Mouse (Mus musculus): ENCODE measurements around the gene Zfp518b. TPM values are rescaled to one million over a fixed set of nuclear protein-coding genes. Genes with fewer than 3 reads are reported as not detected.

Gene Zfp518b
- polyA plus RNA-seq, 1 experiment from 2014 or later = 25.4 TPM

GRCm38 (mm10) chr5:38696616-38697375 lies 12.2 kb upstream of the Zfp518b start:
- WGBS = 71% methylated on average over 8 of the region's 8 CpGs
- Histone ChIP-seq H3K9ac (no peak overlapping the region), H3K4me1 (ENCODE audit: insufficient read depth) (no peaks in the 10 kb centered on the region), H3K4me3 (ENCODE audit: low read depth, low read length) (no peak overlapping the region), H3K9me3 (ENCODE audit: low read depth, low read length) (no peaks in the 10 kb centered on the region), H3K27me3 (ENCODE audit: insufficient read depth, low read length) (no peaks in the 10 kb centered on the region), H3K36me3 (ENCODE audit: insufficient read depth) (no peaks in the 10 kb centered on the region), H3K27ac (ENCODE audit: low read depth) (no peak overlapping the region), H3K4me2 (no peak overlapping the region)
- no peak for ATAC-seq (ENCODE audit: insufficient read depth)
- DNase-seq = no peak
- no peak for TF ChIP-seq CTCF (IDR thresholded peaks at IDR 0.05; ENCODE audit: low read depth)

- 80% methylated on average over 6 of the region's 6 CpGs for whole genome bisulfite sequencing
- no peaks in the 10 kb centered on the region for H3K9me3 ChIP-seq (ENCODE audit: low read depth, low read length)
- DNase-seq (no peak), ATAC-seq (ENCODE audit: insufficient read depth) (no peak)
- H3K4me1 ChIP-seq (ENCODE audit: insufficient read depth) = no peaks in the 10 kb centered on the region
- TF ChIP-seq CTCF (IDR thresholded peaks at IDR 0.05; ENCODE audit: low read depth) = no peak
- H3K36me3 ChIP-seq (ENCODE audit: insufficient read depth) = no peaks in the 10 kb centered on the region
- H3K4me3 ChIP-seq (ENCODE audit: low read depth, low read length) = no peak overlapping the region
- H3K27me3 ChIP-seq (ENCODE audit: insufficient read depth, low read length) = no peaks in the 10 kb centered on the region
- no peak overlapping the region for H3K9ac ChIP-seq
- no peak overlapping the region for H3K4me2 ChIP-seq
- no peak overlapping the region for H3K27ac ChIP-seq (ENCODE audit: low read depth)
These were observed 8.2 kb upstream of the Zfp518b start for GRCm38 (mm10) chr5:38692859-38693258.

GRCm38 (mm10) chr5:38689186-38689585 lies 4.6 kb upstream of the Zfp518b start:
- Histone ChIP-seq H3K27me3 (ENCODE audit: insufficient read depth, low read length) (no peaks in the 10 kb centered on the region), H3K4me2 (no peak overlapping the region), H3K9me3 (ENCODE audit: low read depth, low read length) (no peaks in the 10 kb centered on the region), H3K27ac (ENCODE audit: low read depth) (no peak overlapping the region), H3K4me3 (ENCODE audit: low read depth, low read length) (no peak overlapping the region), H3K9ac (no peak overlapping the region), H3K4me1 (ENCODE audit: insufficient read depth) (no peaks in the 10 kb centered on the region), H3K36me3 (ENCODE audit: insufficient read depth) (no peaks in the 10 kb centered on the region)
- ATAC-seq (ENCODE audit: insufficient read depth) (no peak), DNase-seq (no peak)
- 86% methylated on average over 6 of the region's 6 CpGs for WGBS
- TF ChIP-seq CTCF (IDR thresholded peaks at IDR 0.05; ENCODE audit: low read depth) = no peak

GRCm38 (mm10) chr5:38687694-38688093 lies 3.1 kb upstream of the Zfp518b start:
- Histone ChIP-seq H3K4me1 (ENCODE audit: insufficient read depth) (peaks cover 4% of the 10 kb centered on the region; the same call in 1 of the 2 replicates), H3K4me3 (ENCODE audit: low read depth, low read length) (no peak overlapping the region), H3K9me3 (ENCODE audit: low read depth, low read length) (no peaks in the 10 kb centered on the region), H3K27ac (ENCODE audit: low read depth) (no peak overlapping the region), H3K9ac (no peak overlapping the region), H3K4me2 (no peak overlapping the region), H3K27me3 (ENCODE audit: insufficient read depth, low read length) (no peaks in the 10 kb centered on the region), H3K36me3 (ENCODE audit: insufficient read depth) (peaks cover 2% of the 10 kb centered on the region; the same call in 1 of the 2 replicates)
- DNase-seq (no peak), ATAC-seq (ENCODE audit: insufficient read depth) (no peak)
- TF ChIP-seq CTCF (IDR thresholded peaks at IDR 0.05; ENCODE audit: low read depth) = no peak
- 79% methylated on average over 1 of the region's 1 CpGs for WGBS

- no peak for TF ChIP-seq CTCF (IDR thresholded peaks at IDR 0.05; ENCODE audit: low read depth)
- Histone ChIP-seq H3K27ac (ENCODE audit: low read depth) (no peak overlapping the region), H3K9ac (no peak overlapping the region), H3K9me3 (ENCODE audit: low read depth, low read length) (no peaks in the 10 kb centered on the region), H3K27me3 (ENCODE audit: insufficient read depth, low read length) (no peaks in the 10 kb centered on the region), H3K36me3 (ENCODE audit: insufficient read depth) (no peaks in the 10 kb centered on the region), H3K4me1 (ENCODE audit: insufficient read depth) (no peaks in the 10 kb centered on the region), H3K4me3 (ENCODE audit: low read depth, low read length) (no peak overlapping the region), H3K4me2 (no peak overlapping the region)
- ATAC-seq (ENCODE audit: insufficient read depth) (no peak), DNase-seq (no peak)
- WGBS = 85% methylated on average over 5 of the region's 5 CpGs
These were observed 25.8 kb downstream of the Zfp518b start for GRCm38 (mm10) chr5:38658836-38659235.

- Histone ChIP-seq H3K27ac (ENCODE audit: low read depth) (no peak overlapping the region), H3K27me3 (ENCODE audit: insufficient read depth, low read length) (no peaks in the 10 kb centered on the region), H3K9me3 (ENCODE audit: low read depth, low read length) (no peaks in the 10 kb centered on the region), H3K9ac (no peak overlapping the region), H3K4me1 (ENCODE audit: insufficient read depth) (no peaks in the 10 kb centered on the region), H3K4me3 (ENCODE audit: low read depth, low read length) (no peak overlapping the region), H3K36me3 (ENCODE audit: insufficient read depth) (no peaks in the 10 kb centered on the region), H3K4me2 (no peak overlapping the region)
- no peak for DNase-seq
- 63% methylated on average over 6 of the region's 6 CpGs for WGBS
- no peak for TF ChIP-seq CTCF (IDR thresholded peaks at IDR 0.05; ENCODE audit: low read depth)
- ATAC-seq (ENCODE audit: insufficient read depth) = no peak
These were observed 28.4 kb downstream of the Zfp518b start for GRCm38 (mm10) chr5:38656204-38656603.

- no peak overlapping the region for H3K27ac ChIP-seq (ENCODE audit: low read depth)
- H3K4me3 ChIP-seq (ENCODE audit: low read depth, low read length) = no peak overlapping the region
- H3K4me1 ChIP-seq (ENCODE audit: insufficient read depth) = no peaks in the 10 kb centered on the region
- no peaks in the 10 kb centered on the region for H3K27me3 ChIP-seq (ENCODE audit: insufficient read depth, low read length)
- TF ChIP-seq CTCF (IDR thresholded peaks at IDR 0.05; ENCODE audit: low read depth) = no peak
- no peaks in the 10 kb centered on the region for H3K36me3 ChIP-seq (ENCODE audit: insufficient read depth)
- 66% methylated on average over 12 of the region's 12 CpGs for WGBS
- DNase-seq (no peak), ATAC-seq (ENCODE audit: insufficient read depth) (no peak)
- H3K9ac ChIP-seq = no peak overlapping the region
- H3K4me2 ChIP-seq = no peak overlapping the region
- no peaks in the 10 kb centered on the region for H3K9me3 ChIP-seq (ENCODE audit: low read depth, low read length)
These were observed 29.2 kb downstream of the Zfp518b start for GRCm38 (mm10) chr5:38655421-38655928.
